Mouse (Mus musculus): ENCODE measurements at regions not wholly inside any gene's neighbourhood (a gene's known extent, or its start where the extent isn't known, plus 50 kb on each side); places are given as distances from the start of the nearest gene placed in this dataset.
A peak's percentile ranks its signal among the peaks of the same experiment; 100 is the strongest.

DNA sequence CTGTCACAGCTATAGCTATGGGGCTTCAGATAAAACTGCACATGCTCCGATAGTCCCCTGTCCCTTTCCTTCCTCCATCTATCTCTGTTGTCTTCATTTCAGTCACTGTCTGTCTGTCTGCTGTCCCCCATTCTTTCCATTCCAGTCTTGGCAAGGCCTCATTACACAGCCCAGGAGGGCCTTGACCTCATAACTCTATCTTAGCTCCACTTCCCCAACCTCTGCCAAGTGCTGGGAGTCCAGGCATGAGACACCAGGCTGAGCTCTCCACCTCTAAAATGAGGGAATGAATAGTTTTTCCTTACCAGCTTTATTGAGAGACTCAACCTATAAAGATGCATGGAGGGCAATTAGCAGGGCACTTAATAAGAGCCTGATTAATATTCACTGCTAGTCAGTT lies 76.0 kb upstream of the Frmd4a start:
- no peak for ATAC-seq (ENCODE audit: insufficient number of reproducible peaks, insufficient read depth, low FRiP score, low TSS enrichment, low read depth)
- WGBS: 91% methylated on average over 1 of the region's 1 CpGs
- no peak overlapping the region for H3K4me3 ChIP-seq (replicated peaks)
- H3K27ac ChIP-seq: no peak overlapping the region
- H3K4me1 ChIP-seq (replicated peaks): no peaks in the 10 kb centered on the region
- H3K4me2 ChIP-seq: no peak overlapping the region
- no peaks in the 10 kb centered on the region for H3K9me3 ChIP-seq
- no peaks in the 10 kb centered on the region for H3K27me3 ChIP-seq
- no peak overlapping the region for H3K9ac ChIP-seq (replicated peaks)
- no peaks in the 10 kb centered on the region for H3K36me3 ChIP-seq

- Histone ChIP-seq H3K27me3 (no peaks in the 10 kb centered on the region), H3K4me3 (replicated peaks) (no peak overlapping the region), H3K9me3 (no peaks in the 10 kb centered on the region), H3K36me3 (no peaks in the 10 kb centered on the region), H3K4me1 (replicated peaks) (no peaks in the 10 kb centered on the region), H3K9ac (replicated peaks) (no peak overlapping the region), H3K4me2 (no peak overlapping the region), H3K27ac (no peak overlapping the region)
- WGBS: 86% methylated on average over 3 of the region's 3 CpGs
- no peak for ATAC-seq (ENCODE audit: insufficient number of reproducible peaks, insufficient read depth, low FRiP score, low TSS enrichment, low read depth)
Observed at GRCm38 (mm10) chr2:3947432-3947831, 70.1 kb upstream of the Frmd4a start.

- Histone ChIP-seq H3K27ac (no peak overlapping the region), H3K9ac (replicated peaks) (no peak overlapping the region), H3K4me1 (replicated peaks) (no peaks in the 10 kb centered on the region), H3K36me3 (no peaks in the 10 kb centered on the region), H3K4me3 (replicated peaks) (no peak overlapping the region), H3K27me3 (no peaks in the 10 kb centered on the region), H3K4me2 (no peak overlapping the region), H3K9me3 (no peaks in the 10 kb centered on the region)
- WGBS: 48% methylated on average over 1 of the region's 1 CpGs
- no peak for ATAC-seq (ENCODE audit: insufficient number of reproducible peaks, insufficient read depth, low FRiP score, low TSS enrichment, low read depth)
Observed at GRCm38 (mm10) chr2:3948331-3948730, 69.2 kb upstream of the Frmd4a start.

GRCm38 (mm10) chr2:3957491-3957890 lies 60.0 kb upstream of the Frmd4a start:
- Histone ChIP-seq H3K36me3 (no peaks in the 10 kb centered on the region), H3K9me3 (no peaks in the 10 kb centered on the region), H3K9ac (replicated peaks) (no peak overlapping the region), H3K27ac (no peak overlapping the region), H3K27me3 (no peaks in the 10 kb centered on the region), H3K4me1 (replicated peaks) (0 out of 2 replicates have a peak, but pooled peaks cover 2% of the 10 kb centered on the region), H3K4me3 (replicated peaks) (no peak overlapping the region), H3K4me2 (no peak overlapping the region)
- no peak for ATAC-seq (ENCODE audit: insufficient number of reproducible peaks, insufficient read depth, low FRiP score, low TSS enrichment, low read depth)

DNA sequence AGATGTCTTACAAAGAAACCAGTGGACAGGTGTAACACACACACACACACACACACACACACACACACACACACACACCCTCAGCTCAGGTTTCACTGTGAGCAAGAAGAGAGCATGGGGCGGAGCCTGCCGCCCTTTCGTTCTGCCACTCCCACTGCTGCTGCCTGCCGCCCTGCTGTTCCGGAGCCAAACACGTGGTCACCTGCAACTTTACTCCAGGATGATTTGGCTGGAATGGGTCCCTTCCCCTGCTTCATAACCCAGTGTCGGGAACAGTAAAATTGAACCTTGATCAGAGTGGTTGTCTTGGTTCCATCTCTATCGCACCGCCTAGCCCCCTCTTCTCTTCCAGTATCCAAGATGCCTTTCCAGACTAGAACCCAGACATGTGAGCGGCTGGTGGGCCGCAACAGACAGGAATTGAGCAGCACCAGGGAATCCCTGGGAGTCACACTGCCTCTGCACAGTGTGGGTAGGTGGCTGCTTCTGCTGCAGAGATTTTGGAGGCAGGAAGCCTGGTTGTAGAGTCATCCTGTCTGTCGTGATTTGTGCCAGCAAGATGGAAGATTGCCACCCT lies 59.4 kb upstream of the Frmd4a start:
- Histone ChIP-seq H3K27ac (no peak overlapping the region), H3K9ac (replicated peaks) (no peak overlapping the region), H3K36me3 (no peaks in the 10 kb centered on the region), H3K27me3 (no peaks in the 10 kb centered on the region), H3K4me1 (replicated peaks) (0 out of 2 replicates have a peak, but pooled peaks cover 2% of the 10 kb centered on the region), H3K4me2 (peak overlapping the region; percentile 31), H3K4me3 (replicated peaks) (peak overlapping the region; percentile 2; the same call in 1 of the 2 replicates), H3K9me3 (no peaks in the 10 kb centered on the region)
- 20% methylated on average over 11 of the region's 12 CpGs for WGBS
- peak; percentile 79 for ATAC-seq (ENCODE audit: insufficient number of reproducible peaks, insufficient read depth, low FRiP score, low TSS enrichment, low read depth)

- WGBS: 91% methylated on average over 4 of the region's 4 CpGs
- H3K36me3 ChIP-seq: no peaks in the 10 kb centered on the region
- 0 out of 2 replicates have a peak, but pooled peaks cover 2% of the 10 kb centered on the region for H3K4me1 ChIP-seq (replicated peaks)
- H3K27ac ChIP-seq: no peak overlapping the region
- ATAC-seq (ENCODE audit: insufficient number of reproducible peaks, insufficient read depth, low FRiP score, low TSS enrichment, low read depth): no peak
- no peak overlapping the region for H3K9ac ChIP-seq (replicated peaks)
- H3K4me2 ChIP-seq: no peak overlapping the region
- H3K27me3 ChIP-seq: no peaks in the 10 kb centered on the region
- no peaks in the 10 kb centered on the region for H3K9me3 ChIP-seq
- H3K4me3 ChIP-seq (replicated peaks): no peak overlapping the region
Observed at GRCm38 (mm10) chr2:3958711-3959110, 58.8 kb upstream of the Frmd4a start.

- Histone ChIP-seq H3K4me3 (replicated peaks) (no peak overlapping the region), H3K4me2 (no peak overlapping the region), H3K27me3 (no peaks in the 10 kb centered on the region), H3K9ac (replicated peaks) (no peak overlapping the region), H3K4me1 (replicated peaks) (0 out of 2 replicates have a peak, but pooled peaks cover 2% of the 10 kb centered on the region), H3K27ac (no peak overlapping the region), H3K9me3 (no peaks in the 10 kb centered on the region), H3K36me3 (no peaks in the 10 kb centered on the region)
- 95% methylated on average over 1 of the region's 1 CpGs for WGBS
- no peak for ATAC-seq (ENCODE audit: insufficient number of reproducible peaks, insufficient read depth, low FRiP score, low TSS enrichment, low read depth)
Observed at GRCm38 (mm10) chr2:3959181-3959580, 58.3 kb upstream of the Frmd4a start.

DNA sequence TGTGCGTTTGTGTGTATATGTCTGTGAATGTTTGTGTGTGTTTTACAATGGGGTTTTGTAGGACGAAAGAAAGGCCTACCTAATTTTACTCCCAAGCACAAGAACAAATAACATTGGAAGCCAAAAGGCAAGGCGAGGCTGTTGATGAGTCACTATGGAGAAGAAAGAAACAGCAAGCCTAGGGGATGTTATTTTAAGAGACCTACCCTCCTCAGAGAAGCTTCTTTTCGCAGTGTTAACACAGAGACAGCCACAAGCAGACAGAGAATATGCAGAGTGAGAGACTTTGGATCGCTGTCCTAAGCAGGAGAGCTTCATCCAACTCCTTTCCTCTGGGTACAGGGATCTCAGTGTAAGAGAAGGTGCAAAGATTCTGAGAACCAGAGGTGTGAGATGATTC lies 57.3 kb upstream of the Frmd4a start:
- 85% methylated on average over 5 of the region's 5 CpGs for WGBS

GRCm38 (mm10) chr2:3964351-3964750 lies 53.2 kb upstream of the Frmd4a start:
- H3K4me1 ChIP-seq (replicated peaks): no peaks in the 10 kb centered on the region
- H3K4me3 ChIP-seq (replicated peaks): no peak overlapping the region
- no peak overlapping the region for H3K9ac ChIP-seq (replicated peaks)
- no peaks in the 10 kb centered on the region for H3K9me3 ChIP-seq
- no peak overlapping the region for H3K27ac ChIP-seq
- H3K27me3 ChIP-seq: no peaks in the 10 kb centered on the region
- H3K4me2 ChIP-seq: no peak overlapping the region
- 87% methylated on average over 4 of the region's 4 CpGs for whole genome bisulfite sequencing
- ATAC-seq (ENCODE audit: insufficient number of reproducible peaks, insufficient read depth, low FRiP score, low TSS enrichment, low read depth): peak; percentile 100
- H3K36me3 ChIP-seq: no peaks in the 10 kb centered on the region

More for the DNA sequence above, 57.3 kb upstream of the Frmd4a start:
- Histone ChIP-seq H3K4me1 (replicated peaks) (0 out of 2 replicates have a peak, but pooled peaks cover 2% of the 10 kb centered on the region), H3K4me2 (no peak overlapping the region), H3K9ac (replicated peaks) (no peak overlapping the region), H3K27ac (no peak overlapping the region), H3K27me3 (no peaks in the 10 kb centered on the region), H3K36me3 (no peaks in the 10 kb centered on the region), H3K9me3 (no peaks in the 10 kb centered on the region), H3K4me3 (replicated peaks) (no peak overlapping the region)
- ATAC-seq (ENCODE audit: insufficient number of reproducible peaks, insufficient read depth, low FRiP score, low TSS enrichment, low read depth): no peak

Measured in limb, embryonic 12.5 days (tissue).